Mouse (Mus musculus): Measurements from ENCODE around the gene Vangl2. TPM values are rescaled to one million over a fixed set of nuclear protein-coding genes. Genes with fewer than 3 reads are reported as not detected.

Vangl2 gene
- 0.41 and 0.57 TPM in 2 replicates for polyA plus RNA-seq (2015; fragmentation: Nextera tagmentation; extraction: Ambion mirVana)

DNA sequence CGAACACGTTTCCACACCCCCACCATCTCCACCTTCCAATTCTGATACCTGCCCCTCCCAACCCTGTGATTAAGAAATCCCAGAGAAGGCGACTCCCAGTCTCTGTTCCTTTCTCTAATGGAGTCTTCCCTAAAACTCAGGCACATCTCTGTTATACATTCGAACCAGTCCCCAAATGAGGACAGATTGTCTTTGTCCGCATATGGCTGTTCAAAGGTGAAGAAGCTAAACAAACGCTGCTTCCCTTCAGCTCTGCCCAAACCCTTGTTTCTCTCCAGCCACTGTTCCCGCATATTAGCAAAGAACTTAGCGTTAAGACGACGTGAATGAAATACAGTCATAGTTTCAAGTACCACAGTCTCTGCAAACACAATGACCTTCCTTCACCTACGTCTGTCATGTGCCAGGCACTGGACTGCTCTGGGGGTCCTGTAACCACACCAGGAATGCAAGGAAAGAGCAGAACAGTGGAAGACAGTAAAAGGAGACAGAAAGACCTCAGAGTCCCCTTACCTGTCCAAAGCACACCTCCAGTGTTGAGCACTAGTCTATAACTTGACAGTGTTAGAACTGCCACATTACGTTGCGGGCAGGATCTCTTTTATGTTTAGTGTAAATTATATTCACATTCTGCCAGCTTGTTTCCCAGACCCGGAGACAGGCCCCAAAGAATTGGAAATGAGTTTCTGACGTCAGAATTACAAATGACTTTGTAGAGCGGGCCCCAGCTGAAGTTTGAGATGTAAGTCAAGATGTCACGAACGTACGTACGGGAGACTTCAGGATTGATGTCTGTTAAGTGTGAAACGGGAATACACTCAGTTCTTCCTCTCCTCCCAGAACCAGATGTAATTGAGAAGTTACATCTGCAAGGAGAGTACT lies at the start of gene Vangl2:
TSS of gene Vangl2 (minus strand) at position 51 of the 882 bp plus-strand sequence.
- Histone ChIP-seq H3K9ac (ENCODE audit: low read depth, low read length) (peak within 1 kb of the TSS; percentile 4; the same call in 1 of the 2 replicates), H3K4me3 (ENCODE audit: low read depth, low read length) (peak within 1 kb of the TSS; percentile 69), H3K4me1 (ENCODE audit: control insufficient read depth, low read depth, low read length) (no peaks in the 10 kb centered on the region; the same call in 1 of the 2 replicates), H3K4me2 (ENCODE audit: low read depth, low read length) (peak within 1 kb of the TSS; percentile 73), H3K27ac (ENCODE audit: low read length) (no peak within 1 kb of the TSS), H3K27me3 (ENCODE audit: control insufficient read depth, insufficient read depth, low read depth, low read length) (peaks cover 6% of the 10 kb centered on the region; the same call in 1 of the 2 replicates), H3K36me3 (ENCODE audit: control insufficient read depth, insufficient read depth) (no peaks in the 10 kb centered on the region), H3K9me3 (replicated peaks; ENCODE audit: control insufficient read depth, low read length) (no peaks in the 10 kb centered on the region)
- ATAC-seq (ENCODE audit: low read depth) = no peak
- WGBS (ENCODE audit: insufficient replicate concordance) = 59% methylated on average over 21 of the region's 21 CpGs

DNA sequence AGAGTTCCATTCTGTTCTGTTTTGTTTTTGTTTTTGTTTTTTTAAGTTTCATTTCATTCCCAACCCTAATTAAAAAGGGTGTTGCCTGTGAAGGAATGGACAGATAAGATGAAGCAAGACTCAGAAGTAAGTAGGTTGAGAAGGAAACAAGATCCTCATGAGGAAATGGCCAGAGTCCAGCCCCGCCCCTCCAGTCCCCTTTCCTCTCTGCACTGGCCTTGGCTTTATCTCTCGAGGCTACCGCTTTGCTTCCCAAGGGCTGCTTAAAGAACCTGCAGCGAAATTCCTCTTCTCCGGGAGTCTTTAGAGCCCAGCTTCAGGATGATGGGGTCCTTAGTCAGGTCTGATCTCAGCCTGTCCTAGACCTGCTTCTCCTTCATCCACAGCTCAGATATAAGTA lies 49.7 kb upstream of the Vangl2 start:
- no peaks in the 10 kb centered on the region for H3K27me3 ChIP-seq (ENCODE audit: control insufficient read depth, insufficient read depth, low read depth, low read length)
- H3K9me3 ChIP-seq (replicated peaks; ENCODE audit: control insufficient read depth, low read length) = no peaks in the 10 kb centered on the region
- H3K27ac ChIP-seq (ENCODE audit: low read length) = no peak overlapping the region
- H3K4me3 ChIP-seq (ENCODE audit: low read depth, low read length) = no peak overlapping the region
- no peak overlapping the region for H3K4me2 ChIP-seq (ENCODE audit: low read depth, low read length)
- H3K4me1 ChIP-seq (ENCODE audit: control insufficient read depth, low read depth, low read length) = peaks cover 8% of the 10 kb centered on the region
- no peak overlapping the region for H3K9ac ChIP-seq (ENCODE audit: low read depth, low read length)
- no peak for ATAC-seq (ENCODE audit: low read depth)
- 52% methylated on average over 5 of the region's 5 CpGs for WGBS (ENCODE audit: insufficient replicate concordance)
- H3K36me3 ChIP-seq (ENCODE audit: control insufficient read depth, insufficient read depth) = peaks cover 15% of the 10 kb centered on the region

GRCm38 (mm10) chr1:172072604-172073003 lies 44.4 kb upstream of the Vangl2 start:
- 84% methylated on average over 7 of the region's 7 CpGs for WGBS (ENCODE audit: insufficient replicate concordance)
- no peak for ATAC-seq (ENCODE audit: low read depth)

DNA sequence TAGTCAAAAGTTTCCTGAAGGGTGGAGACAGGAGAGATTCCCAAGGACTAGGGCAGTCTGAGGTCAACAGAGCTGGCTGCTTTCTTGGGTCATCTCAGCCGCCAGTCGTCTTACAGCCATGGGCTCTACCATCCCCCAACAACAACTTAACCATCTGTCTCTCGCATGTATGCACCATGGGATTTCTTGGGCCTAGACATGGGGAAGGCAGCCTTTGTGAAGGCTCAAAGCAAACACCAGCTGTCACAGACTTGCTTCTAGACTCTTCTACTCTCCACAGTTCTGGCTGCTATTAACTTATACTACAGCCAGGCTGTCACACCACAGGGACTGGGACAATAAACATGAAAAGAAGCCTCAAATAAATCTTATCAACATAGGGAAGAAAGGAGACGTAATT lies 43.3 kb upstream of the Vangl2 start:
- H3K9ac ChIP-seq (ENCODE audit: low read depth, low read length) = no peak overlapping the region
- H3K4me1 ChIP-seq (ENCODE audit: control insufficient read depth, low read depth, low read length) = no peaks in the 10 kb centered on the region
- no peaks in the 10 kb centered on the region for H3K27me3 ChIP-seq (ENCODE audit: control insufficient read depth, insufficient read depth, low read depth, low read length)
- WGBS (ENCODE audit: insufficient replicate concordance) = 72% methylated on average over 4 of the region's 4 CpGs
- H3K4me2 ChIP-seq (ENCODE audit: low read depth, low read length) = no peak overlapping the region
- H3K9me3 ChIP-seq (replicated peaks; ENCODE audit: control insufficient read depth, low read length) = no peaks in the 10 kb centered on the region
- no peak for ATAC-seq (ENCODE audit: low read depth)
- no peak overlapping the region for H3K27ac ChIP-seq (ENCODE audit: low read length)
- H3K4me3 ChIP-seq (ENCODE audit: low read depth, low read length) = no peak overlapping the region
- H3K36me3 ChIP-seq (ENCODE audit: control insufficient read depth, insufficient read depth) = peaks cover 64% of the 10 kb centered on the region

More at GRCm38 (mm10) chr1:172072604-172073003, 44.4 kb upstream of the Vangl2 start:
- no peak overlapping the region for H3K27ac ChIP-seq (ENCODE audit: low read length)
- H3K36me3 ChIP-seq (ENCODE audit: control insufficient read depth, insufficient read depth) = peaks cover 54% of the 10 kb centered on the region
- H3K4me3 ChIP-seq (ENCODE audit: low read depth, low read length) = no peak overlapping the region
- H3K4me2 ChIP-seq (ENCODE audit: low read depth, low read length) = no peak overlapping the region
- no peaks in the 10 kb centered on the region for H3K27me3 ChIP-seq (ENCODE audit: control insufficient read depth, insufficient read depth, low read depth, low read length)
- H3K4me1 ChIP-seq (ENCODE audit: control insufficient read depth, low read depth, low read length) = no peaks in the 10 kb centered on the region
- no peaks in the 10 kb centered on the region for H3K9me3 ChIP-seq (replicated peaks; ENCODE audit: control insufficient read depth, low read length)
- no peak overlapping the region for H3K9ac ChIP-seq (ENCODE audit: low read depth, low read length)

GRCm38 (mm10) chr1:172070227-172070626 lies 42.0 kb upstream of the Vangl2 start:
- H3K4me1 ChIP-seq (ENCODE audit: control insufficient read depth, low read depth, low read length) = no peaks in the 10 kb centered on the region
- WGBS (ENCODE audit: insufficient replicate concordance) = 81% methylated on average over 6 of the region's 6 CpGs
- no peak overlapping the region for H3K4me2 ChIP-seq (ENCODE audit: low read depth, low read length)

DNA sequence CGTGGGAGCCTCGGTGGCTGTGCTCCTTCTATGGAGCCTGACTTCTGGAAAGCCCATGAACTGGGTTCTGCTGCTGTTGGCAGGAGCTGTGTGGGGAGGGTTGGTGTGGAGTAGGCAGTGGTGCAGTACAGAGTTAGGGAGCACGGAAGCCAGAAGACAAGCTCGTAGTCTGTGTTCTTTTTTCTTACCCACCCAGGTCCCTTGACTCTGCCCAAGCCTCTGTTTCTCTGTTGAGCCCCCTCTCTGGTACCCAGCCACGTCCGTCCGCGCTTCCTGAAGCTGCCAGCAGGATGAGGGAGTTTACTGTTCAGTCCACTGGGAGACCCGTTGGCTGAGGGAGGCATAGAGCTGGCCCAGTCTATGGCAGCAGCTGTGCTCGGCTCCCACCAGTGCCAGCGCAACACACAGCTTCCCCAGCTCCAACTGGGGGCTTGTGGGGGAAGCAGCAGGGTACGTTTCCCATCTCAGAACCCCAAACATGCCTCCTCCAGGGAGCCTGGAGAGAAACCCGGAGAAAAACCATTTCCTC lies 36.4 kb upstream of the Vangl2 start:
- H3K9me3 ChIP-seq (replicated peaks; ENCODE audit: control insufficient read depth, low read length) = no peaks in the 10 kb centered on the region
- WGBS (ENCODE audit: insufficient replicate concordance) = 74% methylated on average over 13 of the region's 13 CpGs
- no peaks in the 10 kb centered on the region for H3K4me1 ChIP-seq (ENCODE audit: control insufficient read depth, low read depth, low read length)
- no peak for ATAC-seq (ENCODE audit: low read depth)
- H3K27ac ChIP-seq (ENCODE audit: low read length) = no peak overlapping the region
- no peak overlapping the region for H3K4me3 ChIP-seq (ENCODE audit: low read depth, low read length)
- no peak overlapping the region for H3K9ac ChIP-seq (ENCODE audit: low read depth, low read length)
- H3K36me3 ChIP-seq (ENCODE audit: control insufficient read depth, insufficient read depth) = peaks cover 29% of the 10 kb centered on the region
- H3K4me2 ChIP-seq (ENCODE audit: low read depth, low read length) = no peak overlapping the region
- H3K27me3 ChIP-seq (ENCODE audit: control insufficient read depth, insufficient read depth, low read depth, low read length) = no peaks in the 10 kb centered on the region

More at GRCm38 (mm10) chr1:172070227-172070626, 42.0 kb upstream of the Vangl2 start:
- Histone ChIP-seq H3K9ac (ENCODE audit: low read depth, low read length) (no peak overlapping the region), H3K4me3 (ENCODE audit: low read depth, low read length) (no peak overlapping the region), H3K9me3 (replicated peaks; ENCODE audit: control insufficient read depth, low read length) (no peaks in the 10 kb centered on the region), H3K27ac (ENCODE audit: low read length) (no peak overlapping the region), H3K36me3 (ENCODE audit: control insufficient read depth, insufficient read depth) (peaks cover 70% of the 10 kb centered on the region), H3K27me3 (ENCODE audit: control insufficient read depth, insufficient read depth, low read depth, low read length) (no peaks in the 10 kb centered on the region)
- ATAC-seq (ENCODE audit: low read depth) = no peak

- WGBS (ENCODE audit: insufficient replicate concordance) = 41% methylated on average over 4 of the region's 4 CpGs
- Histone ChIP-seq H3K4me1 (ENCODE audit: control insufficient read depth, low read depth, low read length) (no peaks in the 10 kb centered on the region), H3K4me2 (ENCODE audit: low read depth, low read length) (no peak overlapping the region), H3K27ac (ENCODE audit: low read length) (no peak overlapping the region), H3K9ac (ENCODE audit: low read depth, low read length) (no peak overlapping the region), H3K4me3 (ENCODE audit: low read depth, low read length) (no peak overlapping the region), H3K36me3 (ENCODE audit: control insufficient read depth, insufficient read depth) (peaks cover 19% of the 10 kb centered on the region), H3K9me3 (replicated peaks; ENCODE audit: control insufficient read depth, low read length) (no peaks in the 10 kb centered on the region), H3K27me3 (ENCODE audit: control insufficient read depth, insufficient read depth, low read depth, low read length) (no peaks in the 10 kb centered on the region)
- ATAC-seq (ENCODE audit: low read depth) = no peak
Measured at GRCm38 (mm10) chr1:172063291-172064023, 35.2 kb upstream of the Vangl2 start.

GRCm38 (mm10) chr1:172062101-172062500 lies 33.9 kb upstream of the Vangl2 start:
- WGBS (ENCODE audit: insufficient replicate concordance) = 69% methylated on average over 2 of the region's 2 CpGs
- H3K9me3 ChIP-seq (replicated peaks; ENCODE audit: control insufficient read depth, low read length) = no peaks in the 10 kb centered on the region
- H3K27me3 ChIP-seq (ENCODE audit: control insufficient read depth, insufficient read depth, low read depth, low read length) = no peaks in the 10 kb centered on the region
- no peak overlapping the region for H3K27ac ChIP-seq (ENCODE audit: low read length)
- no peaks in the 10 kb centered on the region for H3K4me1 ChIP-seq (ENCODE audit: control insufficient read depth, low read depth, low read length)
- H3K36me3 ChIP-seq (ENCODE audit: control insufficient read depth, insufficient read depth) = peaks cover 12% of the 10 kb centered on the region
- no peak overlapping the region for H3K4me3 ChIP-seq (ENCODE audit: low read depth, low read length)
- ATAC-seq (ENCODE audit: low read depth) = no peak
- H3K4me2 ChIP-seq (ENCODE audit: low read depth, low read length) = no peak overlapping the region
- H3K9ac ChIP-seq (ENCODE audit: low read depth, low read length) = no peak overlapping the region

Data from liver, embryonic 16.5 days (tissue).